Mouse (Mus musculus): ENCODE measurements around the gene Uhrf2.

GRCm38 (mm10) chr19:30128177-30128576, 97.9 kb downstream of the Uhrf2 start:
- no peak for TF ChIP-seq CTCF (IDR thresholded peaks at IDR 0.05; ENCODE audit: insufficient read depth, low read depth, low read length)
- no peak for TF ChIP-seq POLR2A (IDR thresholded peaks at IDR 0.05; ENCODE audit: insufficient read depth, low read depth, low read length)

Data from olfactory bulb, adult 2 months (tissue).